Mouse (Mus musculus) myocyte (in vitro differentiated cells): ENCODE data around the gene Ifitm10. TPM values are rescaled to one million over a fixed set of nuclear protein-coding genes. Genes with fewer than 3 reads are reported as not detected.
"Not testable (repeated sequence)": the region's sequence is repeated elsewhere in the genome, so short reads cannot be mapped to it uniquely, and the experiment has no call there.

ENCODE experiments used
- H3K27me3 ChIP-seq: one replicate; pipeline ENCODE4 v1.6.1; 2011; ENCODE audit not compliant: control insufficient read depth, insufficient read depth, insufficient read length
- H3K36me3 ChIP-seq: one replicate; pipeline ENCODE4 v1.6.1; 2011; ENCODE audit not compliant: control insufficient read depth, insufficient read depth
- H3K4me2 ChIP-seq: one replicate; pipeline ENCODE4 v1.6.1; 2011; ENCODE audit warnings: low read depth, control low read depth
- H3K4me3 ChIP-seq: one replicate; pipeline ENCODE4 v1.5.1; 2011; ENCODE audit warnings: mild to moderate bottlenecking, control low read depth, moderate library complexity
- H3K79me2 ChIP-seq: one replicate; pipeline ENCODE4 v1.6.1; 2011; ENCODE audit not compliant: control insufficient read depth, insufficient read depth
- H3ac ChIP-seq: one replicate; pipeline ENCODE4 v1.6.1; 2011; ENCODE audit not compliant: control insufficient read depth, insufficient read length
- CEBPB ChIP-seq: IDR thresholded peaks from 2 replicates; pipeline ENCODE4 v1.6.1; 2011; ENCODE audit warnings: mild to moderate bottlenecking, moderate library complexity; ENCODE audit not compliant: poor library complexity, insufficient read depth, severe bottlenecking
- E2F4 ChIP-seq: IDR thresholded peaks from one replicate; pipeline ENCODE4 v1.6.1; 2011; ENCODE audit warnings: mild to moderate bottlenecking, control low read depth, moderate library complexity; ENCODE audit not compliant: insufficient read depth
- MAX ChIP-seq: IDR thresholded peaks from one replicate; pipeline ENCODE4 v1.6.1; 2011; ENCODE audit warnings: low read depth, mild to moderate bottlenecking, control low read depth
- MYOD1 ChIP-seq, 3 experiments: IDR thresholded peaks; one replicate each; pipeline ENCODE4 v1.6.1; 2011; ENCODE audit warnings: control low read depth in 2 of 3, low read depth in 2 of 3, mild to moderate bottlenecking in 2 of 3, moderate library complexity in 1 of 3; ENCODE audit not compliant: insufficient read length in 2 of 3, control insufficient read depth in 1 of 3
- MYOG ChIP-seq, 3 experiments: IDR thresholded peaks; one replicate each; pipeline ENCODE4 v1.6.1; 2011; ENCODE audit warnings: control low read depth in 2 of 3, low read depth in 2 of 3, mild to moderate bottlenecking in 2 of 3; ENCODE audit not compliant: insufficient read length in 2 of 3, control insufficient read depth in 1 of 3, insufficient read depth in 1 of 3
- POLR2A ChIP-seq: IDR thresholded peaks from one replicate; pipeline ENCODE4 v1.6.1; 2011; ENCODE audit warnings: low read depth, mild to moderate bottlenecking, control low read depth, moderate library complexity; ENCODE audit not compliant: insufficient read length
- POLR2AphosphoS2 ChIP-seq: IDR thresholded peaks from one replicate; pipeline ENCODE4 v1.6.1; 2011; ENCODE audit warnings: low read depth, control low read depth; ENCODE audit not compliant: insufficient read length
- REST ChIP-seq: IDR thresholded peaks from one replicate; pipeline ENCODE4 v1.6.1; 2011; ENCODE audit warnings: mild to moderate bottlenecking, control low read depth, moderate library complexity; ENCODE audit not compliant: insufficient read depth, insufficient read length
- SRF ChIP-seq: IDR thresholded peaks from one replicate; pipeline ENCODE4 v1.6.1; 2011; ENCODE audit warnings: low read depth; ENCODE audit not compliant: control insufficient read depth, insufficient read length
- TCF12 ChIP-seq: IDR thresholded peaks from one replicate; pipeline ENCODE4 v1.6.1; 2011; ENCODE audit warnings: mild to moderate bottlenecking, control low read depth; ENCODE audit not compliant: poor library complexity, insufficient read depth, severe bottlenecking
- TCF3 ChIP-seq: IDR thresholded peaks from one replicate; pipeline ENCODE4 v1.6.1; 2011; ENCODE audit warnings: low read depth, control low read depth; ENCODE audit not compliant: insufficient read length
- USF1 ChIP-seq: IDR thresholded peaks from one replicate; pipeline ENCODE4 v1.6.1; 2011; ENCODE audit warnings: low read depth, mild to moderate bottlenecking, control low read depth, moderate library complexity
- polyA plus RNA-seq: library from polyadenylated mRNA; unstranded; fragments of >200 nt; fragmentation: generic; extraction: Trizol; gene quantifications from one replicate; pipeline ENCODE4 v1.2.1, GENCODE M21; 2012; ENCODE audit warnings: missing spikeins

Ifitm10 gene
- polyA plus RNA-seq, 1 experiment: 5.4 TPM

DNA sequence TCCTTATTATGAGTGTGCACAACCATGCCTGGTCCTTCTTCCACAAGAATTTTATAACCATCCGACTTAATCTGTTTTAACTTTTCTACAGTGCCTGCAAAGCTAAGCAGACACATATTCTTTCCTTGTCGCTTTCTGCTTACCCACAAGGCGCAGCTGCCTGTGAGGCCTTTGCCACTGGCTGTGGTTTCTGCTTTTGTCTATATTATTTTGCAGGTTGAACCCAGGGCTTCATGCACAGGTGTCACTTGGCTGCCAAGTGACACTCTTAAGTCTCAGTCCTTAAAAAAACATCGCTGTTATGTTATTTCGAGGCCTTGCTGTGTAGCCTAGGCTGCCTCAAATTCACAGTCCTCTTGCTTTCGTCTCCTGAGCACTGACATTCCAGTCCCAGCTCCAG lies 50.9 kb downstream of the Ifitm10 start:
- Histone ChIP-seq H3K4me2 (no peak overlapping the region), H3K4me3 (no peak overlapping the region), H3ac (no peak overlapping the region), H3K27me3 (no peaks in the 10 kb centered on the region), H3K79me2 (no peaks in the 10 kb centered on the region), H3K36me3 (no peaks in the 10 kb centered on the region)
- TF ChIP-seq TCF3 (no peak), E2F4 (no peak), USF1 (no peak), SRF (no peak), TCF12 (no peak), MAX (no peak), POLR2A (no peak)

DNA sequence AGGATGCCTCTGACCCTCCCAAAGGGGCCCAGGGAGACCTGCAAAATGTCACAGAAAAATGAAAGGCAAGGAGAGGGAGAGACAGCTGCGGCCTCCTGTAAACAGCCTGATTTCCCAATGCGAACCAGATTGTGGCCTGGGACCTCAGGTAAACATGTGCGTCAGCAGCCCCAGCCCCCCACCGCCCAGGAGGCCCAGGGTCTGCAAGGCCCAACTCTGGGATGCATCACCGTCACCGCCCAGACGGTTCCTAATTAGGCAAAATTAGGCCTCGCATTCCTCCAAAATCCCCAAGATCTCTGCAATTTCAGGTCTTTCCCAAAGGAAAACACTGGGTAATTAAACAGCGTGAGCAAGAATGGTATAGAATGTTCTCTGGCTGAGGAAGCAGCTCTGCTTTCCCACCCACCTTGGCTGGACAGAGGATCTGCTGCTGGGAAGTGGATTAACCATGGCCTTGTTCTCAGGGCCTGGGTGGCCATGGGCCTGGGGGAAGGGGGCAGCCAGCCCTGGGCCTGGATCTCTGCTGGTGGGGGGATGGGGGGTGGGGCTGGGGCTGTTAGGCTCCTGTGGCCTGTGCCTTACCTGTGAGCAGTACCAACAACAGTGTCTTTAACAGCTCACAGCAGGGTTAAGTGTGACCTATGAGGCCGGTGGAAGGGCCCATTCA lies 51.8 kb downstream of the Ifitm10 start:
- H3K79me2 ChIP-seq, H3K27me3 ChIP-seq, H3K36me3 ChIP-seq: not testable (repeated sequence)

DNA sequence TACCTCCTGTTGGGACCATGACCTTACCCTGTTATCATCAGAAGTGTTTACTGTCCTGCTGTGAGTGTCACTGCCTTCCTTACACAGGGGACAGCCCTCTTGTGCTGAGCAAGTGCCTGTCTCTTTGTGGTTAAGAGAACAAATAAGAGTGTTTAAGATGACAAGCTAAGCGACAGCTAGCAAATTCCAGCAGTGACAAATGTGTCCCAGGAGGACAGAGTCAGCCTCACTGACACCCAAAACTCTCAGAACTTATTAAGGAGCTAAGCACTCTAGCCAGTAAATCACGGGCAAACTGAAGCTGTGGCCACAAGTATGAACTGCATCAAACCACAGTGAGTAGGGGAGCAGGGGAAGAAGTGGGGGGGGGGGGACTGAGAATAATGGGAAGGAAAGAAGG lies 52.6 kb downstream of the Ifitm10 start:
- Histone ChIP-seq H3K27me3 (no peaks in the 10 kb centered on the region), H3K79me2 (no peaks in the 10 kb centered on the region), H3K4me2 (no peak overlapping the region), H3K36me3 (no peaks in the 10 kb centered on the region), H3K4me3 (no peak overlapping the region), H3ac (no peak overlapping the region)
- TF ChIP-seq E2F4: no peak
- TF ChIP-seq TCF12: no peak
- no peak for TF ChIP-seq POLR2A
- no peak for TF ChIP-seq TCF3
- TF ChIP-seq REST: no peak
- no peak for TF ChIP-seq MYOG (IDR thresholded peaks at IDR 0.05; ENCODE audit: control insufficient read depth in 1 of 3, insufficient read depth in 1 of 3, insufficient read length in 2 of 3, low read depth in 2 of 3)

More for the DNA sequence above, 51.8 kb downstream of the Ifitm10 start:
- not testable (repeated sequence) for H3ac ChIP-seq, H3K4me3 ChIP-seq, H3K4me2 ChIP-seq

DNA sequence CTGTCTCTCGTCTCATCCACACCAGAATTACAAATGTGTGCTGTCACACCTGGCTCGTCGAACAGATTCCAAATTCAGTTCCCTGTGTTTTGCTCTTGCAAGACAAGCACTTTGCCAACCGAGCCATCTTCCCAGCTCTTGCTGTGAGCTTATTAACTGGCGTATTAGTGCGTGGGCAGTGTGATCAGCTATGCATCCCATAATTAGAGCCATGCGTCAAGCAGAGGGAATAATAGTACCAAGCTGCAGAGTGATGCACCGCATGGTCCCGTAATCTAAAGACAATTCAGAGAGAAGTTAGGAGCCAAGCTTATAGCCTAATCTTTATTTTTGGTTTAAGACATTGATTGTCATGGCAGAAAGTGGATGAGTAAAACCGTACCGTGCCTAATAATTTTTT lies 54.4 kb downstream of the Ifitm10 start:
- Histone ChIP-seq H3K79me2 (no peaks in the 10 kb centered on the region), H3K4me2 (no peak overlapping the region), H3K4me3 (no peak overlapping the region), H3K27me3 (no peaks in the 10 kb centered on the region), H3K36me3 (no peaks in the 10 kb centered on the region), H3ac (no peak overlapping the region)
- TF ChIP-seq USF1 (no peak), REST (no peak), TCF12 (no peak), POLR2AphosphoS2 (no peak), TCF3 (no peak), SRF (no peak), CEBPB (no peak)

- H3K4me3 ChIP-seq: no peak overlapping the region
- H3K4me2 ChIP-seq: no peak overlapping the region
- H3ac ChIP-seq: no peak overlapping the region
- H3K79me2 ChIP-seq: no peaks in the 10 kb centered on the region
- TF ChIP-seq REST (no peak), MYOG (IDR thresholded peaks at IDR 0.05; ENCODE audit: control insufficient read depth in 1 of 3, insufficient read depth in 1 of 3, insufficient read length in 2 of 3, low read depth in 2 of 3) (no peak), POLR2A (no peak), E2F4 (no peak), MAX (no peak), POLR2AphosphoS2 (no peak), SRF (no peak), USF1 (no peak), MYOD1 (IDR thresholded peaks at IDR 0.05; ENCODE audit: control insufficient read depth in 1 of 3, insufficient read length in 2 of 3, low read depth in 2 of 3) (no peak), TCF12 (no peak), TCF3 (no peak), CEBPB (no peak)
- no peaks in the 10 kb centered on the region for H3K27me3 ChIP-seq
- no peaks in the 10 kb centered on the region for H3K36me3 ChIP-seq
Observed at GRCm38 (mm10) chr7:142317216-142317615, 56.3 kb downstream of the Ifitm10 start.

DNA sequence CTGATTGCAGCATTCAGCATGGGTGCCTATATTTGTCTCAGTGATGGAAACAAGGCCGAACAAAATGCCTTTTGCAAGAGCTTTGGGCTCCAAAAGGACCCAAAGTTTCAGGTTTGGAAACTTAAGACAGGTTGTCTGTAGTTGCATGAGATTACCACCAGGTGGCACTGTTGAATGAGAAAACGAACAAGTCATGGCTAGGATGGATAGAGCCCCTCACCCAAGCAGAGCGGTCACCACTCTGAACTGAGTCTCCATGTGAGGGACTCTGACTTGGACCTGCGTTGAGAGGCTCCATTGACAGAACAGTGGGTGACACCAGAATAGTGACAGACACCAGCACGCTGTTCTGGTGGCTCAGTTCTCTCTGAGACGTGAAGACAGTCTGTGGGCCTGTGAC lies 57.0 kb downstream of the Ifitm10 start:
- H3K79me2 ChIP-seq: no peaks in the 10 kb centered on the region
- H3ac ChIP-seq: no peak overlapping the region
- H3K36me3 ChIP-seq: no peaks in the 10 kb centered on the region
- H3K4me3 ChIP-seq: no peak overlapping the region
- H3K4me2 ChIP-seq: no peak overlapping the region
- H3K27me3 ChIP-seq: no peaks in the 10 kb centered on the region
- no peak for TF ChIP-seq TCF12
- no peak for TF ChIP-seq E2F4
- TF ChIP-seq REST: no peak
- no peak for TF ChIP-seq MAX
- TF ChIP-seq MYOG (IDR thresholded peaks at IDR 0.05; ENCODE audit: control insufficient read depth in 1 of 3, insufficient read depth in 1 of 3, insufficient read length in 2 of 3, low read depth in 2 of 3): no peak
- no peak for TF ChIP-seq CEBPB
- TF ChIP-seq POLR2A: no peak
- no peak for TF ChIP-seq TCF3
